Mouse (Mus musculus): ENCODE measurements around the gene Lrig1. TPM values are rescaled to one million over a fixed set of nuclear protein-coding genes. Genes with fewer than 3 reads are reported as not detected.

Lrig1 gene
- total RNA-seq (2023): 0.15 to 0.38 TPM (median 0.20 TPM) in 3 of 4 replicates, not detected in the other

DNA sequence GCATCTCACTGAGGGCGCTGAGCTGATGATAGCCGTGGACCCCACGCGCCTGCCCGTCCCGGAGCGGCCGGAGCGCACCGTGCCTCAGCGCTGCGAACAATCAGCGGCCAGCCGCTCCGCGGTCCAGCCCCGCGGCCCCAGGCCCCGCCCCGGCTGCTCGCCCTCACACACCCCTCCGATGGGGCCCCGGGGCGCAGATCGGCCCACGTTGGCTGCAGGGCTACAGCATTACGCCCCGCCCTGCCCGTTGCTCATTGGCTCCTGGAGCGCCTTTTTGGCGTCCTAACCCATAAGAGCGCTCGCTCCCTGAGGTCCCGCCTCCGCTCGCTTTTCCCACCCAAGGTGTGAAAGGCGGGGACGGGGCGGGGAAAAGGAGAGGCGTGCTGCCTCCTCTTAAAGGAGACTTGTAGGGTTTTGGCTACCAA, at the start of gene Lrig1:
TSS of gene Lrig1 (minus strand) at position 92 of the 425 bp plus-strand sequence.

Other genes starting within 250 kb of the Lrig1 start
- 17.3 to 24.0 TPM (median 19.8 TPM) in 4 replicates for gene Slc25a26, start 199.8 kb downstream of the Lrig1 start, total RNA-seq (2023)